Mouse (Mus musculus) macrophage (primary cell): ENCODE measurements around the gene Cyp2b19. TPM values are rescaled to one million over a fixed set of nuclear protein-coding genes. Genes with fewer than 3 reads are reported as not detected.

Source experiments
- H3K27ac ChIP-seq: fragments of 350-480 bp; formaldehyde crosslinking; 2 replicates; pipeline ENCODE4 v1.9.0; 2021
- H3K36me3 ChIP-seq: fragments of 350-480 bp; formaldehyde crosslinking; 2 replicates; pipeline ENCODE4 v1.9.0; 2021; ENCODE audit errors: inconsistent target
- H3K4me3 ChIP-seq: fragments of 350-480 bp; formaldehyde crosslinking; 2 replicates; pipeline ENCODE4 v1.9.0; 2021; ENCODE audit errors: inconsistent target
- H3K79me2 ChIP-seq: fragments of 350-480 bp; formaldehyde crosslinking; 2 replicates; pipeline ENCODE4 v1.9.0; 2021; ENCODE audit errors: inconsistent target
- WGBS: methylation state at CpG from one replicate; pipeline ENCODE4 v1.1.7; 2026; ENCODE audit warnings: inconsistent platforms; ENCODE audit not compliant: missing documents; 5-methylcytosine and 5-hydroxymethylcytosine counted together
- polyA plus RNA-seq: library from polyadenylated mRNA; stranded (reverse); fragments of 250-400 nt; gene quantifications from 3 replicates; pipeline ENCODE4 v1.2.4, GENCODE M21; 2018; ENCODE audit warnings: inconsistent platforms
- total RNA-seq, 78 experiments: library from RNA; depleted of rRNA; stranded (reverse); fragments of 250-400 nt; gene quantifications; 1 replicate in 9 of 78; 2 replicates in 24 of 78; 3 replicates in 43 of 78; 4 replicates in 2 of 78; pipeline ENCODE4 v1.2.4; 2018; ENCODE audit warnings: inconsistent platforms in 56 of 78

Cyp2b19 gene
- total RNA-seq (2018; cell fraction: chromatin; rRNA removed) = not detected
- not detected for total RNA-seq (2018; cell fraction: cytosol; rRNA removed)
- total RNA-seq (2018; cell fraction: nucleus; rRNA removed) = not detected
- not detected in 3 replicates for polyA plus RNA-seq

- no peak within 1 kb of the TSS for H3K4me3 ChIP-seq
- no peaks in the 10 kb centered on the region for H3K79me2 ChIP-seq
- WGBS = 84% methylated on average over 2 of the region's 2 CpGs
- no peaks in the 10 kb centered on the region for H3K36me3 ChIP-seq
- no peak within 1 kb of the TSS for H3K27ac ChIP-seq
These were observed at the start of gene Cyp2b19 for GRCm38 (mm10) chr7:26756842-26757241. TSS of gene Cyp2b19 (plus strand) at chr7:26757142.

GRCm38 (mm10) chr7:26711061-26711460 lies 45.9 kb upstream of the Cyp2b19 start:
- H3K36me3 ChIP-seq = no peaks in the 10 kb centered on the region
- WGBS = 90% methylated on average over 11 of the region's 11 CpGs
- H3K27ac ChIP-seq = no peak overlapping the region
- H3K4me3 ChIP-seq = no peak overlapping the region
- H3K79me2 ChIP-seq = no peaks in the 10 kb centered on the region

GRCm38 (mm10) chr7:26738940-26739339 lies 18.0 kb upstream of the Cyp2b19 start:
- no peak overlapping the region for H3K4me3 ChIP-seq
- no peaks in the 10 kb centered on the region for H3K36me3 ChIP-seq
- H3K79me2 ChIP-seq = no peaks in the 10 kb centered on the region
- no peak overlapping the region for H3K27ac ChIP-seq

GRCm38 (mm10) chr7:26743948-26744347 lies 13.0 kb upstream of the Cyp2b19 start:
- H3K79me2 ChIP-seq = no peaks in the 10 kb centered on the region
- no peak overlapping the region for H3K4me3 ChIP-seq
- WGBS = 75% methylated on average over 4 of the region's 4 CpGs

GRCm38 (mm10) chr7:26745486-26745885 lies 11.5 kb upstream of the Cyp2b19 start:
- Histone ChIP-seq H3K27ac (no peak overlapping the region), H3K79me2 (no peaks in the 10 kb centered on the region), H3K4me3 (no peak overlapping the region), H3K36me3 (no peaks in the 10 kb centered on the region)
- 75% methylated on average over 1 of the region's 1 CpGs for WGBS

More at GRCm38 (mm10) chr7:26743948-26744347, 13.0 kb upstream of the Cyp2b19 start:
- Histone ChIP-seq H3K27ac (no peak overlapping the region), H3K36me3 (no peaks in the 10 kb centered on the region)

GRCm38 (mm10) chr7:26767084-26767483 lies 10.1 kb downstream of the Cyp2b19 start:
- WGBS = 55% methylated on average over 1 of the region's 1 CpGs
- Histone ChIP-seq H3K36me3 (no peaks in the 10 kb centered on the region), H3K27ac (no peak overlapping the region), H3K4me3 (no peak overlapping the region), H3K79me2 (no peaks in the 10 kb centered on the region)

GRCm38 (mm10) chr7:26769881-26770470 lies 13.0 kb downstream of the Cyp2b19 start:
- Histone ChIP-seq H3K4me3 (no peak overlapping the region), H3K27ac (no peak overlapping the region), H3K79me2 (no peaks in the 10 kb centered on the region), H3K36me3 (no peaks in the 10 kb centered on the region)
- WGBS = 85% methylated on average over 8 of the region's 9 CpGs

- no peak overlapping the region for H3K27ac ChIP-seq
- H3K79me2 ChIP-seq = no peaks in the 10 kb centered on the region
- WGBS = 89% methylated on average over 3 of the region's 3 CpGs
- no peak overlapping the region for H3K4me3 ChIP-seq
- H3K36me3 ChIP-seq = no peaks in the 10 kb centered on the region
These were observed 16.1 kb downstream of the Cyp2b19 start for GRCm38 (mm10) chr7:26772866-26773586.

GRCm38 (mm10) chr7:26775866-26776265 lies 18.9 kb downstream of the Cyp2b19 start:
- Histone ChIP-seq H3K36me3 (no peaks in the 10 kb centered on the region), H3K27ac (no peak overlapping the region), H3K4me3 (no peak overlapping the region), H3K79me2 (no peaks in the 10 kb centered on the region)
- WGBS = 26% methylated on average over 6 of the region's 6 CpGs

GRCm38 (mm10) chr7:26777806-26778205 lies 20.9 kb downstream of the Cyp2b19 start:
- no peak overlapping the region for H3K4me3 ChIP-seq
- 64% methylated on average over 2 of the region's 2 CpGs for WGBS
- H3K27ac ChIP-seq = no peak overlapping the region
- H3K79me2 ChIP-seq = no peaks in the 10 kb centered on the region
- no peaks in the 10 kb centered on the region for H3K36me3 ChIP-seq

GRCm38 (mm10) chr7:26778474-26778873 lies 21.5 kb downstream of the Cyp2b19 start:
- no peak overlapping the region for H3K27ac ChIP-seq
- H3K36me3 ChIP-seq = no peaks in the 10 kb centered on the region
- H3K79me2 ChIP-seq = no peaks in the 10 kb centered on the region
- no peak overlapping the region for H3K4me3 ChIP-seq
- WGBS = 35% methylated on average over 6 of the region's 6 CpGs

- Histone ChIP-seq H3K4me3 (no peak overlapping the region), H3K79me2 (no peaks in the 10 kb centered on the region), H3K36me3 (no peaks in the 10 kb centered on the region), H3K27ac (no peak overlapping the region)
- 97% methylated on average over 5 of the region's 5 CpGs for WGBS
These were observed 23.0 kb downstream of the Cyp2b19 start for GRCm38 (mm10) chr7:26779799-26780416.

GRCm38 (mm10) chr7:26780510-26780909 lies 23.6 kb downstream of the Cyp2b19 start:
- H3K27ac ChIP-seq = no peak overlapping the region
- WGBS = 17% methylated on average over 11 of the region's 11 CpGs

GRCm38 (mm10) chr7:26780998-26781766 lies 24.2 kb downstream of the Cyp2b19 start:
- WGBS = 23% methylated on average over 8 of the region's 8 CpGs
- no peaks in the 10 kb centered on the region for H3K36me3 ChIP-seq
- no peak overlapping the region for H3K27ac ChIP-seq
- no peaks in the 10 kb centered on the region for H3K79me2 ChIP-seq
- H3K4me3 ChIP-seq = no peak overlapping the region

More at GRCm38 (mm10) chr7:26780510-26780909, 23.6 kb downstream of the Cyp2b19 start:
- Histone ChIP-seq H3K79me2 (no peaks in the 10 kb centered on the region), H3K36me3 (no peaks in the 10 kb centered on the region), H3K4me3 (no peak overlapping the region)
